Mouse (Mus musculus) liver, postnatal 0 days (tissue): ENCODE results near the gene Kirrel2. TPM values are rescaled to one million over a fixed set of nuclear protein-coding genes. Genes with fewer than 3 reads are reported as not detected.
"Not testable (repeated sequence)": the region's sequence is repeated elsewhere in the genome, so short reads cannot be mapped to it uniquely, and the experiment has no call there.

ENCODE experiments used
- ATAC-seq: fragments of 200-750 bp; cut with Nextera tagmentation; 2 replicates; pipeline ENCODE4 v1.8.0; 2017; ENCODE audit warnings: mild to moderate bottlenecking, moderate library complexity
- DNase-seq: peaks from one replicate; pipeline ENCODE4 v3.0.0-alpha.2; 2016
- H3K27ac ChIP-seq: fragments of 300-500 bp; sonication (generic); 2 replicates; pipeline ENCODE4 v1.5.1; 2014; ENCODE audit warnings: antibody characterized with exemption, moderate library complexity, mild to moderate bottlenecking, low read depth
- H3K27me3 ChIP-seq: fragments of 300-500 bp; sonication (generic); 2 replicates; pipeline ENCODE4 v1.6.1; 2014; ENCODE audit warnings: low read length, control low read depth, mixed read lengths; ENCODE audit not compliant: insufficient read depth
- H3K36me3 ChIP-seq: fragments of 300-500 bp; sonication (generic); replicated peaks from 2 replicates; pipeline ENCODE4 v1.6.1; 2014; ENCODE audit warnings: mild to moderate bottlenecking, control low read depth, low read length, moderate library complexity, mixed read lengths; ENCODE audit not compliant: insufficient read depth
- H3K4me1 ChIP-seq: fragments of 300-500 bp; sonication (generic); 2 replicates; pipeline ENCODE4 v1.6.1; 2014; ENCODE audit warnings: antibody characterized with exemption, mild to moderate bottlenecking, control low read depth; ENCODE audit not compliant: insufficient read depth
- H3K4me2 ChIP-seq: fragments of 300-500 bp; sonication (generic); 2 replicates; pipeline ENCODE4 v1.6.1; 2014; ENCODE audit warnings: low read depth, mild to moderate bottlenecking, low read length, moderate library complexity, mixed read lengths
- H3K4me3 ChIP-seq: fragments of 300-500 bp; sonication (generic); 2 replicates; pipeline ENCODE4 v1.5.1; 2014; ENCODE audit warnings: low read depth, low read length
- H3K9ac ChIP-seq: fragments of 300-500 bp; sonication (generic); replicated peaks from 2 replicates; pipeline ENCODE4 v1.6.1; 2014; ENCODE audit warnings: mild to moderate bottlenecking, moderate library complexity
- H3K9me3 ChIP-seq: fragments of 300-500 bp; sonication (generic); 2 replicates; pipeline ENCODE4 v1.6.1; 2016; ENCODE audit warnings: mild to moderate bottlenecking, control low read depth, low read length, mixed read lengths
- CTCF ChIP-seq: sonication (generic); IDR thresholded peaks from 2 replicates; pipeline ENCODE4 v1.5.1; 2016; ENCODE audit warnings: antibody characterized with exemption, low read depth
- EP300 ChIP-seq: IDR thresholded peaks from 2 replicates; pipeline ENCODE4 v1.6.1; 2016; ENCODE audit warnings: antibody characterized with exemption, low read depth, mild to moderate bottlenecking
- WGBS: fragments of 180-500 bp; shearing (Covaris S2); extraction: QIAGEN DNeasy Blood & Tissue Kit; methylation state at CpG from one replicate; pipeline ENCODE4 v1.1.7; 2014; ENCODE audit not compliant: insufficient replicate concordance; 5-methylcytosine and 5-hydroxymethylcytosine counted together
- polyA plus RNA-seq: library from polyadenylated mRNA; unstranded; fragments of >200 nt; fragmentation: Nextera tagmentation; extraction: Ambion mirVana; gene quantifications from 2 replicates; pipeline ENCODE4 v1.2.1, GENCODE M21; 2015

Gene Kirrel2
- polyA plus RNA-seq: 0.05 TPM in 1 of 2 replicates, not detected in the other

- Histone ChIP-seq H3K9ac (no peak within 1 kb of the TSS), H3K27me3 (peaks cover 76% of the 10 kb centered on the region), H3K4me2 (no peak within 1 kb of the TSS), H3K27ac (no peak within 1 kb of the TSS), H3K4me3 (no peak within 1 kb of the TSS), H3K4me1 (peaks cover 12% of the 10 kb centered on the region), H3K36me3 (no peaks in the 10 kb centered on the region), H3K9me3 (no peaks in the 10 kb centered on the region)
- ATAC-seq: no peak
- 5% methylated on average over 16 of the region's 16 CpGs for WGBS
- no peak for DNase-seq
- no peak for TF ChIP-seq CTCF
- no peak for TF ChIP-seq EP300
Measured at GRCm38 (mm10) chr7:30457629-30458330, at the start of gene Kirrel2, which contains the start of gene Nphs1. Kirrel2 (minus strand) TSS chr7:30457690. Nphs1 (plus strand) TSS chr7:30458315.

DNA sequence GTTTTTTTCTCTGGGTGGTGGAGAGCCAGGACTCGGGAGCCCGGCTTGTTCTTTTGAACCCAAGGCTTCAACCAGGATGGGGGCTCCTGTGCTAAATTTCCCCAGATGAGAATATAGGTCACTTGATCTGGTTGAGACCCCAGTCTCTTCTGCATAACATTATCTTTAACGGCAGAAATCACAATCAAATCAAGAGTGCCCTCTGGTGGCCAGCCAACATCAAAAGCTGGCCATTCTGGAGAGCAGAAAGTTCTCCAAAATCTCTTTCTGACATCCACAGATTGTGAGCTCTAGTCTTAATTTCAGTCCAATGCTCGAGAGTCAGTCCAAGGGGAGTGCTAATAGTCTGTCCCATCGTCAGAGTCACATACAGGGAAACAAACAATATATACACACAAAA, 43.7 kb upstream of the Kirrel2 start:
- peak; percentile 41; the same call in 1 of the 2 replicates for TF ChIP-seq CTCF
- not testable (repeated sequence) for H3K4me2 ChIP-seq, H3K4me3 ChIP-seq, H3K27ac ChIP-seq, DNase-seq, H3K4me1 ChIP-seq, H3K27me3 ChIP-seq, H3K36me3 ChIP-seq, H3K9ac ChIP-seq, ATAC-seq, H3K9me3 ChIP-seq
- WGBS: 65% methylated on average over 5 of the region's 5 CpGs

DNA sequence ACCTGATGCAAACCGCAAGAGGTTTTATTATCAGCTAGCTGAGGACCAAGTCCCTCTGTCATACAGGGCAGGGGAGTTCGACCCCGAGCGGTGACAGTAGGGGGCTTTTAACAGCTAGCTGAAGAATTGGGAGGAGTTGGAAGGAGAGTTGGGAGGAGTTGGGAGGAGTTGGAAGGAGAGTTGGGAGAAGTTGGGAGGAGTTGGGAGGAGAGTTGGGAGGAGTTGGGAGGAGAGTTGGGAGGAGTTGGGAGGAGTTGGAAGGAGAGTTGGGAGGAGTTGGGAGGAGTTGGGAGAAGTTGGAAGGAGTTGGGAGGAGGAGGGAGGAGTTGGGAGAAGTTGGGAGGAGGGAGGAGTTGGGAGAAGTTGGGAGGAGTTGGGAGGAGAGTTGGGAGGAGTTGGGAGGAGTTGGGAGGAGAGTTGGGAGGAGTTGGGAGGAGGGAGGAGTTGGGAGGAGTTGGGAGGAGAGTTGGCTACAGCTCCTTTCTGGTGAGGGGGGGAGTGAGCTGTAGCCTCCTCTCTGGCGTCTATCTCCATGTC, 38.1 kb upstream of the Kirrel2 start:
- 0 out of 2 replicates have a peak overlapping the region, but pooled peaks have one; percentile 35 for H3K4me3 ChIP-seq
- H3K9ac ChIP-seq: not testable (repeated sequence)
- 56% methylated on average over 5 of the region's 5 CpGs for WGBS

GRCm38 (mm10) chr7:30493401-30493931, 36.0 kb upstream of the Kirrel2 start, which contains the start of gene Prodh2:
Prodh2 (plus strand) TSS chr7:30493622.
- Histone ChIP-seq H3K9ac (peak within 1 kb of the TSS; percentile 61), H3K9me3 (no peaks in the 10 kb centered on the region), H3K4me1 (peaks cover 3% of the 10 kb centered on the region; the same call in 1 of the 2 replicates), H3K27ac (peak within 1 kb of the TSS; percentile 78), H3K4me2 (peak within 1 kb of the TSS; percentile 62), H3K27me3 (no peaks in the 10 kb centered on the region), H3K4me3 (peak within 1 kb of the TSS; percentile 35), H3K36me3 (no peaks in the 10 kb centered on the region)
- WGBS: 51% methylated on average over 11 of the region's 11 CpGs
- TF ChIP-seq CTCF (peak; percentile 24; the same call in 1 of the 2 replicates), EP300 (peak; percentile 12; the same call in 1 of the 2 replicates)
- peak; percentile 66 for DNase-seq
- peak; percentile 91 for ATAC-seq

More for the DNA sequence above, 38.1 kb upstream of the Kirrel2 start:
- 0 out of 2 replicates have a peak overlapping the region, but pooled peaks have one; percentile 22 for H3K27ac ChIP-seq
- not testable (repeated sequence) for H3K27me3 ChIP-seq, ATAC-seq, H3K9me3 ChIP-seq, H3K36me3 ChIP-seq, DNase-seq, H3K4me1 ChIP-seq
- peak overlapping the region; percentile 62; the same call in 1 of the 2 replicates for H3K4me2 ChIP-seq

DNA sequence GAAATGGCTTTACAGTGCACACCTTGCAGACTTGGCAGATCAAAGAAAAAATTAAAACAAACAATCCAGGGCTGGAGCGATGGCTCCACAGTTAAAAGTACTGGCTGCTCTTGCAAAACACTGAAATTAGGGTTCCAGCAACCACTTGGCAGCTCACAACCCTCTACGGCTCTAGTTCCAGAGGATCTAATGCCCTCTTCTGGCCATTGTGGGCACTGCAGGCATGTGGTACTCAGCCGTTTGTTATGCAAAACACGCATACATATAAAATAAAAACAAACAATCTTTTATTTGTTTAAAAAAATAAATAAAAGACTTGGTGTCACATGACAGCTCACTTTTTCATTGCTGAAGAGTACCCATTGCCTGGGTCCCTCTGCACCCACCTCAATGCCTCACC, 35.3 kb upstream of the Kirrel2 start:
- Histone ChIP-seq H3K27me3 (no peaks in the 10 kb centered on the region), H3K9me3 (no peaks in the 10 kb centered on the region), H3K4me1 (peaks cover 3% of the 10 kb centered on the region; the same call in 1 of the 2 replicates), H3K4me2 (no peak overlapping the region), H3K36me3 (no peaks in the 10 kb centered on the region), H3K27ac (peak overlapping the region; percentile 78), H3K9ac (no peak overlapping the region), H3K4me3 (no peak overlapping the region)
- ATAC-seq: peak; percentile 57
- peak; percentile 86 for DNase-seq
- peak; percentile 88 for TF ChIP-seq CTCF
- TF ChIP-seq EP300: no peak
- WGBS: 10% methylated on average over 4 of the region's 4 CpGs

DNA sequence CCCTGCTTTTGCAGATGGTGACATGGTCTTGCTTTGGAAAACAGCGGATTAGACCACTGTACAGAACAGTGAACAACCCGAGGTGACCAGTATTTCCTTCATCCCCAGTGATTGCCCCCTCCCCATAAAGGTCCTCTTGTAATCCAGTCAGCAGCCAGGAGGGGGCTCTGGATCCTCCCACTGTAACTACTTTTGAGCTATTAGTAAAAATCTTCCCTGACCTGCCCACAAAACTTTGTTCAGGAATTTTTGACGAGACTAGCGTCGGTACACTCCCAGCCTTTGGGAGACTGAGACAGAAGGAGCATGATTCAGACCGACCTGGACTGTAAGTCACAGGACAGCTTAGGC, 33.4 kb upstream of the Kirrel2 start:
- Histone ChIP-seq H3K4me1 (peaks cover 3% of the 10 kb centered on the region; the same call in 1 of the 2 replicates), H3K4me3 (no peak overlapping the region), H3K4me2 (no peak overlapping the region), H3K9ac (no peak overlapping the region), H3K36me3 (no peaks in the 10 kb centered on the region), H3K27me3 (no peaks in the 10 kb centered on the region), H3K27ac (no peak overlapping the region), H3K9me3 (no peaks in the 10 kb centered on the region)
- DNase-seq (no peak), ATAC-seq (no peak)
- no peak for TF ChIP-seq EP300
- no peak for TF ChIP-seq CTCF
- 21% methylated on average over 6 of the region's 6 CpGs for WGBS
